ENCODE assay signal across 27 mouse cellular contexts in the genomic region with DNA sequence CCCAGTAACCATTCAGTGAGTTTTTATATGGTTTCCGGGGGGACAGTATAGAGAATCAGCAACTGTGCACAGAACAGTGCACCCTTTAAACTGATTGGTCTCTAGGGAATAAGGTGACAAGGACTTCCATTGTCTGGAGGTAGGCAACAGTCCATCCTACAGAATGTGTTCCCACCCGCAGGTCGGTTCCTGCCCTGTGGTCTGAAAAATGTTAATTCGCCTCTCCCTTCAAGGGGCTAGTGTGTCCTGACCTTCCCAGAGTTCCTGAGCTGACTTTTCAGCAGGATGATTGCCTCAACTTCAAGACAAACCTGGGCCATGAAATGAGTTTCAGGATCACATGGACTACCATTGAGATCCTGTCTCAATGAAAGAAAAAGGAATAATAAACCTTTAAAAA.
"Had no signal": no experiment of that assay in that cellular context is flagged by ENCODE, and none has a peak within 500 bp of the region (broad histone marks: within the 10 kb centered on the region; RNA-seq: fewer than 3 reads in every experiment).

No protein-coding gene starts in this region.

- H3K36me3 ChIP-seq: heart, embryonic 10.5 days; heart, embryonic 12.5 days; hindbrain, embryonic 10.5 days; hindbrain, embryonic 12.5 days; intestine, embryonic 15.5 days; limb, embryonic 13.5 days; limb, embryonic 15.5 days; liver, embryonic 12.5 days had no signal

- H3K9me3 ChIP-seq: heart, embryonic 10.5 days; heart, embryonic 12.5 days; hindbrain, embryonic 10.5 days; hindbrain, embryonic 12.5 days; intestine, embryonic 15.5 days; limb, embryonic 13.5 days; limb, embryonic 15.5 days; liver, embryonic 12.5 days had no signal

- H3K4me2 ChIP-seq: heart, embryonic 12.5 days; hindbrain, embryonic 12.5 days; hindbrain, embryonic 14.5 days; intestine, embryonic 15.5 days; limb, embryonic 13.5 days; limb, embryonic 15.5 days; liver, embryonic 12.5 days had no signal

- H3K4me1 ChIP-seq: heart, embryonic 10.5 days; heart, embryonic 12.5 days; hindbrain, embryonic 10.5 days; hindbrain, embryonic 12.5 days; intestine, embryonic 15.5 days; limb, embryonic 13.5 days; limb, embryonic 15.5 days; liver, embryonic 12.5 days had no signal

- ATAC-seq: hindbrain, embryonic 16.5 days; inflammation-experienced regulatory T-cells, adult 6 months; intestine, embryonic 15.5 days; intestine, postnatal 0 days; liver, embryonic 12.5 days had no signal

- H3K27me3 ChIP-seq: heart, embryonic 12.5 days; hindbrain, embryonic 12.5 days; intestine, embryonic 15.5 days; limb, embryonic 13.5 days; limb, embryonic 15.5 days; liver, embryonic 12.5 days had no signal

- DNase-seq: gastrocnemius, adult 2 months; gastrocnemius, postnatal 10 days; gastrocnemius, postnatal 25 days; heart, adult 18-20 months; heart, postnatal 10 days; heart, postnatal 4 days; kidney, adult 18-20 months; kidney, adult 8-10 months; kidney, postnatal 14 days; kidney, postnatal 36 days; layer of hippocampus, adult 9-11 months; layer of hippocampus, postnatal 36 days; left cerebral cortex, postnatal 4 days had no signal

- H3K9ac ChIP-seq: heart, embryonic 12.5 days; hindbrain, embryonic 12.5 days; hindbrain, embryonic 14.5 days; intestine, embryonic 15.5 days; limb, embryonic 13.5 days; limb, embryonic 15.5 days; liver, embryonic 12.5 days; liver, embryonic 14.5 days had no signal

- H3K4me3 ChIP-seq: gastrocnemius, adult 2 months; heart, embryonic 10.5 days; heart, embryonic 12.5 days; hindbrain, embryonic 10.5 days; hindbrain, embryonic 12.5 days; intestine, embryonic 15.5 days; limb, embryonic 13.5 days; limb, embryonic 15.5 days; liver, embryonic 12.5 days had no signal

- H3K27ac ChIP-seq: gastrocnemius, adult 2 months; heart, embryonic 10.5 days; hindbrain, embryonic 10.5 days; hindbrain, embryonic 12.5 days; hindbrain, embryonic 14.5 days; intestine, embryonic 15.5 days; kidney, postnatal 0 days; limb, embryonic 13.5 days; limb, embryonic 15.5 days; liver, embryonic 12.5 days; liver, embryonic 14.5 days had no signal
